Mouse (Mus musculus): ENCODE measurements at regions not wholly inside any gene's neighbourhood (a gene's known extent, or its start where the extent isn't known, plus 50 kb on each side); places are given as distances from the start of the nearest gene placed in this dataset.
A peak's percentile ranks its signal among the peaks of the same experiment; 100 is the strongest.

- H3K27me3 ChIP-seq (ENCODE audit: control insufficient read depth, insufficient read depth, low read length), result no peaks in the 10 kb centered on the region
- H3K4me2 ChIP-seq (replicated peaks; ENCODE audit: low read depth, low read length), result no peak overlapping the region
- ATAC-seq (ENCODE audit: low FRiP score) (no peak), DNase-seq (ENCODE audit: low spot score) (no peak)
- no peak overlapping the region for H3K4me3 ChIP-seq (ENCODE audit: low read depth, low read length)
- H3K36me3 ChIP-seq (ENCODE audit: control insufficient read depth, insufficient read depth, low read length), result no peaks in the 10 kb centered on the region
- no peak overlapping the region for H3K27ac ChIP-seq (ENCODE audit: low read depth, low read length)
- no peaks in the 10 kb centered on the region for H3K4me1 ChIP-seq (replicated peaks; ENCODE audit: control insufficient read depth, insufficient read depth, low read length)
- 87% methylated on average over 3 of the region's 3 CpGs for WGBS
- no peak overlapping the region for H3K9ac ChIP-seq (ENCODE audit: low read depth, low read length)
- no peaks in the 10 kb centered on the region for H3K9me3 ChIP-seq (ENCODE audit: control insufficient read depth, low read length)
Measured at GRCm38 (mm10) chr1:57075221-57075620, 96.8 kb upstream of the Satb2 start.

- no peaks in the 10 kb centered on the region for H3K36me3 ChIP-seq (ENCODE audit: control insufficient read depth, insufficient read depth, low read length)
- H3K9me3 ChIP-seq (ENCODE audit: control insufficient read depth, low read length), result no peaks in the 10 kb centered on the region
- H3K4me1 ChIP-seq (replicated peaks; ENCODE audit: control insufficient read depth, insufficient read depth, low read length), result no peaks in the 10 kb centered on the region
- H3K4me2 ChIP-seq (replicated peaks; ENCODE audit: low read depth, low read length), result no peak overlapping the region
- DNase-seq (ENCODE audit: low spot score) (no peak), ATAC-seq (ENCODE audit: low FRiP score) (no peak)
- no peak overlapping the region for H3K27ac ChIP-seq (ENCODE audit: low read depth, low read length)
- H3K4me3 ChIP-seq (ENCODE audit: low read depth, low read length), result no peak overlapping the region
- WGBS, result 59% methylated on average over 8 of the region's 8 CpGs
- H3K9ac ChIP-seq (ENCODE audit: low read depth, low read length), result no peak overlapping the region
- H3K27me3 ChIP-seq (ENCODE audit: control insufficient read depth, insufficient read depth, low read length), result no peaks in the 10 kb centered on the region
Measured at GRCm38 (mm10) chr1:57076696-57077095, 98.2 kb upstream of the Satb2 start.

GRCm38 (mm10) chr1:57080306-57080705 is 101.9 kb upstream of the Satb2 start:
- no peaks in the 10 kb centered on the region for H3K9me3 ChIP-seq (ENCODE audit: control insufficient read depth, low read length)
- WGBS, result 71% methylated on average over 4 of the region's 4 CpGs
- no peak overlapping the region for H3K9ac ChIP-seq (ENCODE audit: low read depth, low read length)
- H3K27ac ChIP-seq (ENCODE audit: low read depth, low read length), result no peak overlapping the region
- no peak overlapping the region for H3K4me3 ChIP-seq (ENCODE audit: low read depth, low read length)
- no peaks in the 10 kb centered on the region for H3K27me3 ChIP-seq (ENCODE audit: control insufficient read depth, insufficient read depth, low read length)
- DNase-seq (ENCODE audit: low spot score), result no peak
- H3K4me1 ChIP-seq (replicated peaks; ENCODE audit: control insufficient read depth, insufficient read depth, low read length), result no peaks in the 10 kb centered on the region; the same call in 1 of the 2 replicates
- no peak for ATAC-seq (ENCODE audit: low FRiP score)
- no peak overlapping the region for H3K4me2 ChIP-seq (replicated peaks; ENCODE audit: low read depth, low read length)
- H3K36me3 ChIP-seq (ENCODE audit: control insufficient read depth, insufficient read depth, low read length), result no peaks in the 10 kb centered on the region

GRCm38 (mm10) chr1:57083134-57083533 is 104.7 kb upstream of the Satb2 start:
- DNase-seq (ENCODE audit: low spot score) (peak; percentile 36), ATAC-seq (ENCODE audit: low FRiP score) (peak; percentile 75; the same call in 1 of the 2 replicates)
- Histone ChIP-seq H3K9ac (ENCODE audit: low read depth, low read length) (no peak overlapping the region), H3K27ac (ENCODE audit: low read depth, low read length) (no peak overlapping the region), H3K36me3 (ENCODE audit: control insufficient read depth, insufficient read depth, low read length) (no peaks in the 10 kb centered on the region), H3K9me3 (ENCODE audit: control insufficient read depth, low read length) (no peaks in the 10 kb centered on the region), H3K4me3 (ENCODE audit: low read depth, low read length) (no peak overlapping the region), H3K27me3 (ENCODE audit: control insufficient read depth, insufficient read depth, low read length) (no peaks in the 10 kb centered on the region), H3K4me2 (replicated peaks; ENCODE audit: low read depth, low read length) (peak overlapping the region; percentile 37), H3K4me1 (replicated peaks; ENCODE audit: control insufficient read depth, insufficient read depth, low read length) (no peaks in the 10 kb centered on the region; the same call in 1 of the 2 replicates)
- WGBS, result 35% methylated on average over 17 of the region's 17 CpGs

DNA sequence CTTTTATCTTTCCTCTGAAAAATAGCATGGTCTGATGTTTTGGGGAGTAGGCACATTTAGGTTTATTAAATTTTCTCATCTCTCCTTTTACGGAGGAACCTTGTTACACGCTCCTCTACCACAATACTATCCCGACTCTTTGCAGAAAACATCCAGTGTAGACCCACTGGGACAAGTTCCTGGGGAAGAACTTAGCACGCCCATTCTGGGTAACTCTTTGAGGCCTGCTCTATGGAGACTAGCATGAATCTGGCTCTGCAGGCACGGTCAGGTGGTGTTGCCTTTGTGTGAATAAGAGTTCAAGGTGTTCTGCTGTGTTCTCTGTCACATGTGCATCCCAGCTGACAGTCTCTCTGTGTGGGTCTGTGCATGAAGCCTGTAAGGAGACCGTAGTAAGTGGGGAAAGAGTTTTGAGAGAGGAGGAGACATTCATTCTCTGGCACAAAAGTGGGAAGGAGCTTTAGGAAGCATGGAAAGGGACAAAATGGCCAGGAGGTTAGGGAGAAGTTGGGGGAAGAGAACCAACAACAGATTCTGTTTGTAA is 105.2 kb upstream of the Satb2 start:
- Histone ChIP-seq H3K27me3 (ENCODE audit: control insufficient read depth, insufficient read depth, low read length) (no peaks in the 10 kb centered on the region), H3K4me1 (replicated peaks; ENCODE audit: control insufficient read depth, insufficient read depth, low read length) (no peaks in the 10 kb centered on the region; the same call in 1 of the 2 replicates), H3K36me3 (ENCODE audit: control insufficient read depth, insufficient read depth, low read length) (no peaks in the 10 kb centered on the region), H3K9me3 (ENCODE audit: control insufficient read depth, low read length) (no peaks in the 10 kb centered on the region), H3K27ac (ENCODE audit: low read depth, low read length) (no peak overlapping the region), H3K4me3 (ENCODE audit: low read depth, low read length) (no peak overlapping the region), H3K4me2 (replicated peaks; ENCODE audit: low read depth, low read length) (no peak overlapping the region; the same call in 1 of the 2 replicates), H3K9ac (ENCODE audit: low read depth, low read length) (no peak overlapping the region)
- WGBS, result 78% methylated on average over 6 of the region's 6 CpGs
- ATAC-seq (ENCODE audit: low FRiP score) (0 out of 2 replicates have a peak, but pooled peaks have one; percentile 23), DNase-seq (ENCODE audit: low spot score) (no peak)

GRCm38 (mm10) chr1:57095361-57096247 is 117.2 kb upstream of the Satb2 start:
- ATAC-seq (ENCODE audit: low FRiP score), result peak; percentile 66; the same call in 1 of the 2 replicates
- no peaks in the 10 kb centered on the region for H3K36me3 ChIP-seq (ENCODE audit: control insufficient read depth, insufficient read depth, low read length)
- H3K9me3 ChIP-seq (ENCODE audit: control insufficient read depth, low read length), result no peaks in the 10 kb centered on the region
- no peak overlapping the region for H3K27ac ChIP-seq (ENCODE audit: low read depth, low read length)
- WGBS, result 69% methylated on average over 18 of the region's 18 CpGs
- H3K4me1 ChIP-seq (replicated peaks; ENCODE audit: control insufficient read depth, insufficient read depth, low read length), result 0 out of 2 replicates have a peak, but pooled peaks cover 2% of the 10 kb centered on the region
- no peaks in the 10 kb centered on the region for H3K27me3 ChIP-seq (ENCODE audit: control insufficient read depth, insufficient read depth, low read length)
- peak; percentile 31 for DNase-seq (ENCODE audit: low spot score)
- no peak overlapping the region for H3K9ac ChIP-seq (ENCODE audit: low read depth, low read length)
- no peak overlapping the region for H3K4me3 ChIP-seq (ENCODE audit: low read depth, low read length)
- H3K4me2 ChIP-seq (replicated peaks; ENCODE audit: low read depth, low read length), result no peak overlapping the region

GRCm38 (mm10) chr1:57096248-57096600 is 117.8 kb upstream of the Satb2 start:
- DNase-seq (ENCODE audit: low spot score) (peak; percentile 17), ATAC-seq (ENCODE audit: low FRiP score) (no peak)
- Histone ChIP-seq H3K4me3 (ENCODE audit: low read depth, low read length) (no peak overlapping the region), H3K9me3 (ENCODE audit: control insufficient read depth, low read length) (no peaks in the 10 kb centered on the region), H3K9ac (ENCODE audit: low read depth, low read length) (no peak overlapping the region), H3K27me3 (ENCODE audit: control insufficient read depth, insufficient read depth, low read length) (no peaks in the 10 kb centered on the region), H3K4me1 (replicated peaks; ENCODE audit: control insufficient read depth, insufficient read depth, low read length) (0 out of 2 replicates have a peak, but pooled peaks cover 2% of the 10 kb centered on the region), H3K36me3 (ENCODE audit: control insufficient read depth, insufficient read depth, low read length) (no peaks in the 10 kb centered on the region), H3K4me2 (replicated peaks; ENCODE audit: low read depth, low read length) (no peak overlapping the region), H3K27ac (ENCODE audit: low read depth, low read length) (no peak overlapping the region)
- 74% methylated on average over 4 of the region's 4 CpGs for WGBS

DNA sequence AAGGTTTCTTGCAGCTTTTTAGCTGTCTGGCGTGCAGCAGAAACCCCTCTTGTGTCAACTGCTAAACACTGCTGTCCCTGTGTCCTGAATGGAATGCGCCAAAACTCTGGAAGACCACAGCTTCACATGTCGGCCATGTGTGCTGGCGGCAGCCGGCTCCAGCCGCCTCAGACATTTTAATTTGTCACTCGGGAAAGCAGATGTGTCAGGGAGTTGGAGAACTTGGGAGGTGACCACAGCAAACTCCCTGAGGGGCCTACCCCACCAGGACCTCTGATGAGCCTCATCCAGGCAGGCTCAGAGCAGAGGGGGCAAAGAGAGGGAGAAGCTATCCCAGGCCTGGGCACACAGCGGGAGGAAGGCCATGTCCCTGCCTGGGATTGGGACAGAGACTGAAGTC is 118.3 kb upstream of the Satb2 start:
- Histone ChIP-seq H3K9me3 (ENCODE audit: control insufficient read depth, low read length) (no peaks in the 10 kb centered on the region), H3K4me2 (replicated peaks; ENCODE audit: low read depth, low read length) (no peak overlapping the region), H3K36me3 (ENCODE audit: control insufficient read depth, insufficient read depth, low read length) (no peaks in the 10 kb centered on the region), H3K4me1 (replicated peaks; ENCODE audit: control insufficient read depth, insufficient read depth, low read length) (0 out of 2 replicates have a peak, but pooled peaks cover 2% of the 10 kb centered on the region), H3K4me3 (ENCODE audit: low read depth, low read length) (no peak overlapping the region), H3K9ac (ENCODE audit: low read depth, low read length) (no peak overlapping the region), H3K27ac (ENCODE audit: low read depth, low read length) (no peak overlapping the region), H3K27me3 (ENCODE audit: control insufficient read depth, insufficient read depth, low read length) (no peaks in the 10 kb centered on the region)
- ATAC-seq (ENCODE audit: low FRiP score), result no peak
- peak; percentile 15 for DNase-seq (ENCODE audit: low spot score)
- 65% methylated on average over 8 of the region's 8 CpGs for WGBS

Measured in hindbrain, embryonic 11.5 days (tissue).